Mouse (Mus musculus) left cerebral cortex, adult 11 months (tissue): ENCODE data around the gene Wnt2.
A peak's percentile ranks its signal among the peaks of the same experiment; 100 is the strongest.

Experiments used
- DNase-seq: peaks from one replicate; pipeline ENCODE4 v3.0.0; 2022; ENCODE audit warnings: low spot score

Wnt2 gene

DNA sequence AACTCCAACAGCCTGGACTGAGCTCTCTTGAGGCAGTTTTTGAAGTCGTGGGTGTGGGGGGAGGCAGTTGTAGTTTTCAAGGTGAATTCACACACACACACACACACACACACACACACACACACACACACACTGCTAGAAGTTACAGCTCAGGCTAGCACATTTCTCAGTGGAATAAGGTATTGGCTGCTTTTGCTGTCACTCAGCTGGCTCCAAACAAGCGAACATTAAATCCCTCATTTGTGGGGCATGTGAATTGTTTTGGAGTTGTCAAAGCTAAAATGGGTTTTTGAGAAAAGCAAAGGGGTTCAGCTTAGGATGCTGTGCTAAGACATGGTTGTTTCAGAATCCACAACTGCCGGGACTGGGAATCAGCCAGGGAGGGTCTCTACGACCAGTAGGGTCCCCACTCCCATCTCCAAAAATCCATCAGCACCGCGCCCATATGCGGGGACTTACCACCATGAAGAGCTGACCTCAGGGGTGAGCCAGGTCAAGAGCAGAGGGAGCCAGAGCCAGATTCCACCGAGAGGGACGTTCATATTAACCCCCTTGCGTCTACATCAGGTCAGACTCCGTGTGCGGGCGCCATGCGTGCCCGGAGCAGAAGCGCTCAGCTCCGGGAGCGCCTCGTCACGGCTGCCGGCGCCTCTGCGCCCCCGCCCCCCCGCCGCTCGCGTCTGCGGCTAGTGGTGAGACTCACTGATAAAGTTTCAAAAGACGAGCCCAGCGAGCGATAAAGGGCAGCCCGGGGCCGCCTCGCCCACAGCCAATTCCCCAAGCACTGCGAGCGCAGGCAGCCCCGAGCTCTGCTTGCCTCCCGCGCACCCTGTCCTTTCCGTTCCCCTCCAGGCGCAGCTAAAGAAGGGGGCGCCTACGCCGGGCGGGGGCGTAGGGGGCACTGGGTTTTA is at the start of gene Wnt2:
Wnt2 (minus strand) TSS at position 840 of the 911 bp plus-strand sequence.
- DNase-seq, result no peak

DNA sequence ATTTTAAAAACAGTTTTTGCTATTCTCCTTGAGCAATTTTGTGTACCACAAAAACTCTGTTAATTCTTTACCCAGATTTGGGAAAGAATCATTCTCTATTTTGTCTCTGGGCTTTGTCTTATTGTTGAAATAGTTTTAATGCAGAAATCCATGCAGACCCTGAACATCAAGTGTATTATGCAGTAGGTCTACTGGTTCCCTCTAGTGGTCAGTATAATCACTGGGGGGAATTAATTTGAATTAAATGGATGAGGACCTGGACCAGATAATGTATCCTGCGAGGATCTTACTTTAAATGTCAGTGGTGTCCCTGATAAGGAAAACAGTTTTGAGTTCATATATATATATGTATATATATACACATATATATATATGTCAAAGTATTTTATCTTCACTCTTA is 48.2 kb upstream of the Wnt2 start:
- DNase-seq, result peak; percentile 16

DNA sequence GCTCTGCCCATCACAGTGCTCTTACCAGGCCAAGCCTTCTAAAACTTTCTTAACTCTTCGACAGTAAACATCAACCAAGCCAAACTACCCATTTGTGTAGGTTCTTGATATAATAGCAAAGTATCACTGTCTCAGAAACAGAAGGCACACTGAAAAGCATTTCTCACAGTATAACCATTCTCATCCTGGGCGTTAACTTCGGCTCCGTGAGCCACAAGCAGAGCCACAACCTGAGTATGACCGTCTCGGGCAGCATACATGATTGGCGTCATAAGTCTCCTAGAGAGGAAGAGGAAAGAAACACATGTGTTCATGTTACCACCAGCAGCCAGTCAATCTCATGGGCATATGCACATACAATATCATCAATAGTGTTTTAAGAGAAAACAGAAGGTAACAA is 46.6 kb upstream of the Wnt2 start:
- DNase-seq, result no peak

DNA sequence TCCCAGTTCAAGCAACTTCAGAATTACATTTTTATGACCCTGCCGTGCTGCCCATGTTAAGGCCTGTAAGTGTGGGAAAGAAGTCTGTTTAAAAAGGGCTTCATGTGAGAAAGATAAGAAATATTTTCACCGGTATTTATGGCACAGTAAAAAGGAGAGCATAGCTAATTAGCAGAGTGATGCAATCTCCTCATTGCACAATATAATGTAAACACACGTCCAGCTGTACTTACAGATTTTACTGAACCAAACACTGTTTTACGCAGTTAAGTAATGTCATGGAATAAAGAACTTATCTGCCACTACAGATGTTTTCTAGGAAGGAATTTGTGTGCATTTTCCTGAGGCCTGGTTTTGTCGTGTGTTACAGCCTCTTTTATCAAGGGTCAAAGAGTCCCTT is 46.2 kb upstream of the Wnt2 start:
- DNase-seq, result no peak

DNA sequence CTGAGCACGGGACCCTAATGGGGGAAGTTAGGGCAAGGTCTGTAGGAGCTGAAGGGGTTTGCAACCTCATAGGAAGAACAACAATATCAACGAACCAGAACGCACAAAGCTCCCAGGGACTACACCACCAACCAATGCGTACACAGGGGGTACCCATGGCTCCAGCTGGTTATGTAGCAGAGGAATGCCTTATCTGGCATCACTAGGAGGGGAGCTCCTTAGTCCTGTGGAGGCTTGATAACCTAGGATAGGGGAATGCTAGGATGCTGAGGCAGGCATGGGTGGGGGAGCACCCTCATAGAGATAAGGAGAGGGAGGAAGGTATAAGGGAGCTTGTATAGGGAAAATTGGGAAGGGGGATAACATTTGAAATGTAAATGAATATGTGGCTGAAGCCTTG is 27.5 kb upstream of the Wnt2 start:
- no peak for DNase-seq

DNA sequence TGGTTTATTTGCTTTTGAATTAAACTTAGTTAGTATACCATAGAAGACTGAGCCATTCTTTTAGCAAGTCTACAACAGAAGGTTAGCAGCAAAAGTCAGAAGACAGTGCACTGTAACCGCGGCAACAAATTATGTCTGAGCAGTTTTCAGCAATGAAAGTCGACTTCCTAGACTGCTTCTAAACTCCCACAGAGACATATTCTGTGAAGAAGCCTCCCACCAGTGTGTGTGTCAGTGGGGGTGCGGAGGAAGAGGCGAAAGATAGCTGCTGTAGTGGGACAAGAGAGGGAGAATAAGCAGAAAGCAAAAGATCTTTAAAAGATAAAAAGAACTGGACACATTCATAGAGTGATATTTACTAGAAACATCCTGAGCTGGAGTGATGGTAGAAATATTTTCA is 21.3 kb upstream of the Wnt2 start:
- DNase-seq, result no peak

DNA sequence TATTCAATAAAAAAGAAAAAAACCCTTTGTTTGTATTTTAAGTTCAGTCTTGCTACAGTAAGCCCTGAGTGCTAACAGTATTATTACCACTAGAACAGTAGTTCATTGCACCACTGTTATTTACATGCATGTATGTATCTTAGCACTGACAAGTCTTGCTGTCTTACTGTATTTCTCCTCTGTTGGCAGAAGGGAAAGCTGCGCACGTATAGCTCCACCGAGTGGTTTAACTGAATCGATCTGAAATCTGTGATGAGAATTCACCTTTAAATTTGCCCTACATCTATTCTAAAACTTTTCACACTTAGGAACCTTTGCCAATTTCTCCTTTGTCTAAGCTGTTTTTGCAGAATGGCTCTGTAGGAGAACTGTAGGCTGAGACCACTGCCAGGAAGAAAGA is 13.9 kb upstream of the Wnt2 start:
- DNase-seq, result no peak

DNA sequence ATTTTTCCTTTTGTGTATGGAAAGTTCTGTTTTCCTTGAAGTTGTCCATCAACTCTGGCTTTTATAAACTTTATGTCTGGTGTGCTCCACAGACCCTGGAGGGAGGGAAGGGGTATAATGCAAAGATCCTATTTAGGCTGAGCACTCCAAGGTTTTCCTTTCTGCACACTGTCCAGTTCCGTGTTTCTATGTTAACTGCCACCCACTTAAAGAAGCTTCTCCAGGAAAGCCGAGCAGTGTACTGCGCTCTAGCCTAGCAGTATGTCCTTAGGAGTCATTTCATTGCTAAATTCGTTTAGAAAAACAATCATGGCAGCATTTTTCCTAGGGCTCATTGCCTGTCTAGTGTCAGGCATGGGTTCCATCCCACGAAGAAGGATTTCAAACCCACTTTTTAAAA is 12.8 kb upstream of the Wnt2 start:
- no peak for DNase-seq

DNA sequence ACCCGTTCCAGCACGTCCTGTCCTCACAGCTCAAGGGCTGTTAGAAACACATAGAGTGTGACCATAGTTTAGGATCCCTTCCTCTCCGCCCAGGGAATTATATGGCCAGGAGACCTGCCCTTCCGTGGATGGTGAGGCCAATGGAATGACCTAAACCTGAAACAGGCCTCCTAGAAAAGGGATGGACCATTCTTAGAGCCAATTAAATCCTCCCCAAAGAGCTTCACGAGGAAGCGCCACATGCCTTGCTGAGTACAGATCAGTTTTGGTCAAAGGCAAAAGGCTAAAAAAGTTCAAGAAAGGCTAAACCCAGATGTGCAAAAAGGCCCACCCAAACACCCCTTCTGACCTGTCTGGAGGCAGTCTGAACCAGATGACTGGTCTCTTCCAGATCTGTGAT is 1.9 kb upstream of the Wnt2 start:
- no peak for DNase-seq

DNA sequence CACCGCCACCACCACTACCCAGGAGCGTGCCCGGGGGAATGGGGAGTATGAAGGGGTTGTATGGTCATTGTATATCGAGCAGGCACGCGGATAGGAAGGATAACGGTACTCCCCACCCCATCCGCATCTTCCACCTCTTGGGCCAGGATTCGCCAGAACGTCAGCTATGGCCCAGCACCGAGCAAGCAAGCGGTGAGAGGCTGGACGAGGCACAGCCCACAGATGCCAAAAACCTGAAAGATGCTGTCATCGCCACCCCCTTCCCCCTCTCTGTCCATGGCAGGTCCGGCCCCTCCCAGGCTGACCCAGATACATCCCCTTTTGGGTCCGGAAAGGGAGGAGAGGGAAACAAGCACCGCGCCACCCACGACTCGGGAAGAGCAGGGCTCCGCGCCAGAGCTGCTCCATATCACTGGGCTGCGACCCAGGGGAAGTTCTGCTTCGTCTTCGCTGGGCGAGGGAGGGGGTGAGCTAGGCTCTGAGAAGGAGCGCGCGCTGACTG is 1.2 kb upstream of the Wnt2 start:
- DNase-seq, result no peak

DNA sequence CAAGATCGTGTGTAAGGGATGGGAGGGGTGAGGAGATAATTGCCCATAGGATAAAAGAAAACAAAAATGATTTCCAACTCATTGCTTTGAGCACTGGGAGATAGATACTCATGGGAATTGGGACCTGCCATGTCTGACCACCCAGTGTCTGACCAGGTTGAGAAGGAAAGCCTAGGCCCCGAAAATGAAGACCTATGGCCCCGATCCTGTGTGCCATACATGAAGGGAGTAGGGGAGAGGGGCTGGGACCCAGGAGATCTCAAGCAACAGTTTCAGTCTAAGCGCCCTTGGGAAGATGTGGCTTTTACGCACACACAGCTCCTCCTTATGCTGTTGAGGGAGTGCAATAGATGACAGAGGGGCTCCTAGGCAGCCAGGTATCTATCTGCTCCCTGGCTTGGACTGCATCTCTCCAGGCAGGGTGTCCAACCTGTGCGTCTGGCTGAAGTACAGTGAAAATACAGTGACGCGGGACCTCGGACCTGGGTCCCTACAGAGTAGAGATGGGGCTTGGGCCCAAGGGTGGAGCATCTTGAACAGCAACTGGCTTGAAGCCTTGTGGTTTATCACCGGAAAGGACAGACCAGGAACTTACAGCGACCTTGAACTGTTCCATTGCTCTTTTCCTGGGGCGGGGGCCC is 603 bp upstream of the Wnt2 start:
- no peak for DNase-seq

DNA sequence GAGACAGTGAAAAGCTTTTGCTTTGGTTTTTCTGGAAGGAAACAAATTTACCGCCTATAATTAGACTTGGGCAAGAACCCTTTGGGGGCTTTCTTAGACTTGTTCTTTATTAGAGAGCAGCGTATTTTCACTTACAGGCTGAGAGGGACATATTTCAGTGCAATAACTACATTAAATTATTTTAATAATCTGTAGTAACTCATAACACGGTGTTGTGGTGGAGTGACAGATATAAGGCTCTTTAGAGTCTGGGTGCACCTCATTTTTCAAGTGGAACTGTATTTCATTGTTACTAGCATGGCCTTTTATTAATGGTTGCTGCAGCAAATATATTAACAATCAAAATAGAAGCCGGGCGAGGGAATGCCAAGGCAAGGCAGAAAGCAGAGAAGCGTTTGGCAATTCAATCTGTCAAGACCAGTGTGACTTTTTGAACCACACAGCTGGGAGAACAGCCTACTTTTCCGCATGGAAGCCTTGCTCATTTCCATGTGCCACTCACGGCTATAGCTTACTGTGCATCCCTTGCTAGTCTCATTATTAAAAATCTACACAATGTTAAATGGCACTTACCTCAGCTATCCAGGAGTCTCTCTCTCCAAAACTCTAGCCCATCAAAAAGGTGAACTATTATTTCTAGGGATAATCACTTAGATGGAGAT is 6.1 kb downstream of the Wnt2 start:
- DNase-seq, result no peak

DNA sequence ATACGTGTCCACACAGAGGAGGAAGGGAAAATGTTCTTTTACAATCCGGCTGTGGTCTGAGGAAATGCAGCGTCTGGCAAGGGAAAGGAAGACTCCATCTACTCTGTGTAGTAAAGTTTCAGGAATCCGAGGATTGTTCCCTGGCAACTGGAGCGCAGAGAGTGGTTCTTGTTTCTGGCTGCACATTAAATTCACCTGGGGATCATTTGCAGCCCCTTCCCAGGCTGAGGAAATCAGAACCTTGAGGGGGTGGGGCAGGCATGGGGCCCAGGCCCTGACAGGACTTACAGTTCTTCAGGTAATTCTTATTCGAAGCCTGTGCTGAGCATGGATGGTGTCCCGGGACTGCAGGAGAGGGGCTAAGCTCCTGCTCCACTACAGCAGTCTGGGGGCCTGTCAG is 17.0 kb downstream of the Wnt2 start:
- no peak for DNase-seq

DNA sequence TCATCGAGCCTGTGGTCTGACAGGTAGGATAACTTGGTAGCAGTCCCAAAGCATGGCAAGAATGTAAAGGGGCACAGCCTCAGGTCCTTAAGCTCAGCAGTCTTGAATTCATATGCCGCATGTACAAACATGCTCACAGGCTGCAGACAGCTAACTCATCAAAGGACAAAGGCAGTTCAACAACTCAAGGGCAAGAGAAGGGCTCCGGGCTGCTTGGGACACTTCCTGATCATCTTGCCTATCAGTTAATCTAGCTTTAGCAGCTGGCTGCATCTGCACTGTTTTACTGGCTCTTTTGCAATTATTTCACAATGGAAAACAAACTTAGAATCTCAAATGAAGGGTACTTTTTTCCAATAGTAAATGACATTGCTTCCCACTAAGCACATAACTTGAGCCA is 23.0 kb downstream of the Wnt2 start:
- no peak for DNase-seq

DNA sequence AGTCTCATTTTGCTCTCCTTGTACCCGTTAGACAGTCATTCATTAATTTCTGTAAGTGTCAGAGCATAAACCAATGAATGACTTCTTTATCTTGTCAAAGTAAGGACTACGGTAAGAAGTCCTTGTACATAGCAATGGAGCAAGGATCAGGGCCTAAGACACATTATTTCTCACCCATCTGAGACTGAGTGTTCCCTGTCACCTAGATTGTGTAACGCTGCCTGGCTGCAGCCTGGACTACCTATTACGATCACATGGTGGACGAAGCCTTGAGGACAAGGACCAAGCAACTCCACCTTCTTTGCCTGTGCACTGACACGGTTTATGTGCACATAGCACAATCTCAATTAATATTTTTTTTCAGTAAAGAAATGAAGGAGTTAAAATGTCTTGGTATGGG is 28.3 kb downstream of the Wnt2 start:
- DNase-seq, result no peak

DNA sequence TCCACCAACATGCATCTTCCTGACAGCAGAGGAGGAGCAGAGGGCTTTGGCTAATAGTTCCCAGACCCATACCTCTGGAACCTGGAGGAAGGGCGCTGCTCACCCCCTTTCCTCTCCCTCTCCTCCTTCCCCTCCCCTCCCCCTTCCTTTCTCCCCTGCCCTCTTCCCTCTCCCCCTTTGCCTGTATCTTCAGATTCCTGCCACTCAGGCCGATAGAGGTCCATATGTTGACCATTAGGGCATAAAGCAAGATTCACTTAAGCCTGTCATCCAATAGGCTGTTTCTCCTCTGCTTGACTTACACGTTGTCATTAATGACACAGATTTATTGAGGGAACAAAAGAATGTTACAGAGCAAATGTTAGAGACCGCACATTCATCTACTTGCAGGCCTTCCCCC is 31.9 kb downstream of the Wnt2 start:
- no peak for DNase-seq

DNA sequence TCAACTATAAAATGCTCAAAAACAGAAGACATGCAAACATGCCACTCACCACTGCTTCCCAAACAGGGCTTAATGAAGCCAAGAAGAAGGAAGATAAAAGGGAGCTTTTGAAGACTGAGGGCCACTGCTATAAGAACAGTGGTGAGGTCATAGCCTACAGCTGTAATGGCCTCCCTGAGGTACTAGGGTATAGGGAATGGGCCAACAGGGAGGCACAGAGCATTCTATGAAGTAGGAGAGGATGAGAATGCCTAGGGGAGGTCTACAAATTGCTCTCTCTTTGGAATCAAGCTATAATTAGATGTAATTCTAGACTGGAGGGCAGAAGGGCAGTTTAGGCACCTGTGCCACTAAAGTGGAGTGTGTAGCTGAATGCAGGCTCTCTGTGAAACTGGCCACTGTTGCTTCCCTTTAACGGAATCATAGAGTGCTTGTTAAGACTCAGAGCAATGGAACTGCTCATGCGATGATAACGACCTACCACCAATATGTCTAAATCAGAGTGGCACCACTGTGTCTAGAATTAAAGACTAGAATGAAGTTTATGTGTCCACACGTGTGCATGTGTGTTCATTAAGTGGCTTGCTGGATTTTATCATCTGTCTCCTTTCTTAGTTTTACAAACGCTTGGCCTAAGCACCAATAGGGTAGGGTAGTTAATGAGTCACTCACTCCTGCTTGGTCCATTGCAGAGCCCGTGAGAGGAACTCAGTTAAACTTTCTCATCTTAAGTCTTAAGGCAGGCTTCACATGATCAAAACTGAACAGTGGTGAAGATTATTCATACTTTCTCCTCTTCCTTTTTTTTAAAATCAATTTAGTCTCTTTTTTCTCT is 35.2 kb downstream of the Wnt2 start:
- no peak for DNase-seq

DNA sequence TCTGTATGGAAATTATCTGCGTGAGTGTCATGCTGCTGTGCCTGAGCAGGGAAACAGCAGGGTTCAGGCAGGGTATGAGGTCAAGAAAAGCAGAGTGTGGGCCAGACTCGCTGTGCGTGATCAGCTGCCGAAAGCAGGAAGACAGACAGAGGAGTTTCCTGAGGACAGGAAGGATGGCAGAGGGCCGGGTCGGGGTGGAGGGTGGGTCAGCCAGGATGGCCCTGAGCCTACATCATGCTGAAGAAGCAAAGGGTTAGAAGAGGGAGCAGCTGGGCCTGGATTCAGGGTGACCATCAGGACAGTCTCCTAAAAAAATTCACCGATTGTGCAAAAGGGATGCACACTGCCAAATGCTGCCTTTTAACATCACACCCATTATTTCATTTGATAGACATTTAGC is 38.8 kb downstream of the Wnt2 start:
- no peak for DNase-seq

DNA sequence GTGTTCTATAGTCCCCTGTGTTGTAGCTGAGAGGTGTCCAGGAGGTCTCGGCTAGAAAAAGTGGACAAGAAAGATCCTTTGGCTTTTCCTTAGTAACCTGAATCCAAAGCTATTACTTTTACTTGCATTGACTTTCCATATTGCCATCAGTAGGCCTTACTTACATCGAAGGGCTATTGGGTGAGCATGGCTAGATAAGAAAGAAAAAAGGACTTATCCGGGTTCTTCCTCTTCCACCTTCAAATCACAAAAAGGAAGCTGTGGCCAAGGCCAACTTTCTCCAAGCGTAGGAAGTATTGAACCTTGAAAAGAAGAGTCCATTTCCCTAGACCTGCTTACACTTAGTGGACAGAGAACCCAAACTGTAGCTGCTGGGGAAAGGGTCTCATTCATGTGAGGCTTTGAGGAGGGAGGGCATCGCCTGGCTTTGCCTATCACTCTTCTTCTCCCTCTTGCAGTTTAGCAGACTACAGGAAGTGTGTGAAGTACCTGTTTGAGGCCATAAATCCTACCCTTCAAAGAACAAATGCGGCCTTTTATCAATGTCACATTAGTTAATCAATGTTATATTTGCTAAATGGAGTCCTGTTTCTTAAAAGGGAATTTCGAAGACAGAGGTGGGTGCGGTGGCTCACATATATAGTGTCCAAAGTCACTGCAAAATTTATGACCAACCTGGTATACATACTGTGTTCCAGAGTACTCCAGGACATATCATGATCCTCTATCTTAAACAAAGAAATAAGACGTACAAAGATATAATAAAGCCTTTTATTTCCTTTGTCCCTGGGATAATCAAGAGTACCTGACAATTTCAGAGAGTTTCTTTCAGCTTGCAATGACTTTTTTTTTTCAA is 40.0 kb downstream of the Wnt2 start:
- no peak for DNase-seq

DNA sequence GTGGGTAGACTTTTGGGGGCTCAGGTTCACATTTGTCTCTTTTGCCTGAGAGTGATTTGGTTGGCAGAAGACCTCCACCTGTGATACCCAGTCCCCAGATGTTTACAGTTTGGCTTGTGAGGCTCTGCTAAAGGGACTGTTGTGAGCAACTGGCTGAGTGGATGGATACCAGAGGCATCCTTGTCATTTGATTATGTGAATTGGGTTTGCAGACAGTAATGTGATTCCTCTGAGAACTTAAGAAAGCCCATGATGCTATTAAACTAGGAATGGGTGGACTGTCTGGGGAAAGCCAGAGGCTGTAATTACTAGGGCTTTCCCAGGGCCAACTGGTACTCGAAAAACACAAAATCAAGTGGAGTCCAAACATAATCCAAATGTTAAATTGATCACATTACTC is 51.0 kb downstream of the Wnt2 start:
- DNase-seq, result no peak

DNA sequence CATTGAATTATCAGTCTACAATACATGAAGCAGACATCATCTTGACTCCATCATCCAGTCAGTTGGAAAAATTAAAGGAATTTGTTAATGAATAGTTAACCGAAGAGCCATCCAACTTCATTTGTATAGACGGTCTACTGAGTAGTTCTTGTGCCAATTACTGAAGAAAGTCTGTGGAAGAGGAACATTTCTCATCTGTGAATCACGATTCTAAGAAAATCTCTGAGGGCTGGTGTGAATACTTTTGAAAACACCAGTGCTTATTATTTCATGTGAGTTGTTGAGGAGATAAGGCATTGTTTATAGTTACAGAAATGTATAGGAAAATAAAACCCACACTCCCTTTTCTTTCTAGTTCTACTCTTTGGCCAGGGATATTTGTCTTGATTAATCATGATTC is 51.5 kb downstream of the Wnt2 start:
- DNase-seq, result no peak
